Mouse (Mus musculus): ENCODE results near the gene Rln3.

The Rln3 gene

GRCm38 (mm10) chr8:83996567-83997505, 48.0 kb downstream of the Rln3 start:
- peak; percentile 84 to 87 for DNase-seq (ENCODE audit: low spot score in 2 of 2)

- DNase-seq (ENCODE audit: low spot score in 2 of 2) = no peak
Measured at GRCm38 (mm10) chr8:83995973-83996372, 48.8 kb downstream of the Rln3 start.

- no peak for DNase-seq (ENCODE audit: low spot score in 2 of 2)
Measured at GRCm38 (mm10) chr8:83994030-83994429, 50.8 kb downstream of the Rln3 start.

Data from urinary bladder, postnatal 36 days (tissue).